Mouse (Mus musculus): Measurements from ENCODE around the gene Sgms2.

Gene Sgms2

DNA sequence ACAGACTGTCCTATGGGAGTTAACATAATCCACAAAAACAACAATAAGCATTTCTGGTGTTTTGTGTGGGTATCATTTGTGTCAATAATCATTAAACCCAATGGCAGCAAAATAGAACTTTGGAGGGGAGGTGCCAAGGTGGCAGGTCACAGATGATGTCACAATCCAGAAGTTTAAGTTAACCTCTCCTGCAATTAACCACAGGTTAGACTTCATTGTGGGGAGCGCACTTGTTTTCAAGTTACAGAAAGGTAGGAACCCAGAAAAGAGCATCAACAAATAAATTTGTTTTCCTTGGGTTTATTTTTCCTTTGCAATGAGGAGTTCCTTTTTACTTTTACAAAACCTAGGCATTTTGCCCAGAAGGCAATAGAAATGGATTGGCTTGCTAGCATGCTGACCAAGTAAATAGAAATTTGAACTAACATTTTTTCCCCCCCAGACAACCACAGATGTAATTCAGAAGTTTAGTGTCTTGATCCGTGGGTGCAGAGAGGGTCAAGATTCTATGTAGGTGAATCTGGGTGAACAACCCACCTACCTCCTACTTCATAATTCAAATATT is at the start of gene Sgms2:
Sgms2 (minus strand) TSS at position 51 of the 565 bp plus-strand sequence.
- CTCF ChIA-PET = no interaction called here

DNA sequence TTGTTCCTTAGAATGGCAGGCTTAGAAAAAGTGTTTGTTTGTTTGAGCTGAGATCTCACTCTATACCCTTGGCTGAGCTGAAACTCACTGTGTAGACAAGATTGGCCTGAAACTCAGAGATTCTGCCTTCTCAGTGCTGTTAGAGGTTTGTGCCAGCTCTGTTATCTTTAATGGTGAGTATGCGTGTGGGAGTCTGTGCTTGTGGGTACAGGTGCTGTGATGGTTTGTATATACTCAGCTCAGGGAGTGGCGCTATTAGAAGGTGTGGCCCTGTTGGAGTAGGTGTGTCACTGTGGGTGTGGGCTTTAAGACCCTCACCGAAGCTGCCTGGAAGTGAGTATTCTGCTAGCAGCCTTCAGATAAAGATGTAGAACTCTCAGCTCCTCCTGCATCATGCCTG is 34.0 kb upstream of the Sgms2 start:
- CTCF ChIA-PET = no interaction called here

GRCm38 (mm10) chr3:131524779-131525178 is 33.6 kb upstream of the Sgms2 start:
- CTCF ChIA-PET = no interaction called here

DNA sequence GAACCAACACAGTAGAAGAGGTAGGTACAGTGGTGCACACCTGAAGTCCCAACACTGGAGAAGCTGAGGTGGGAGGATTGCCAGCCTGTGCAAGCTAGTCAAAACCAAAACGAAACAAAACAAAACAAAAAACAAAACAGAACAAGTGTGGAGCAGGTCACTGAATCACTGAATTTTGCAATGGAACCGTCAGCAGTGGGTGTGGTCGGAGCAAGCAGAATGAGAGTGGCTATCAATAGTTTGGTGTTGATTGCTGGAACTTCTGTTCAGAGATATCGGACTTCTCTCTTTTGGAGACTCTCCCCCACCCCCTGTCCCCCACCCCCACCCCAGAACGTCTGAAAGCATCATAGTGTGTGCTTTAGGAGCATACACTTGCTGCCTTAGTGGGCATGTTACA is 33.0 kb upstream of the Sgms2 start:
- CTCF ChIA-PET = no interaction called here

DNA sequence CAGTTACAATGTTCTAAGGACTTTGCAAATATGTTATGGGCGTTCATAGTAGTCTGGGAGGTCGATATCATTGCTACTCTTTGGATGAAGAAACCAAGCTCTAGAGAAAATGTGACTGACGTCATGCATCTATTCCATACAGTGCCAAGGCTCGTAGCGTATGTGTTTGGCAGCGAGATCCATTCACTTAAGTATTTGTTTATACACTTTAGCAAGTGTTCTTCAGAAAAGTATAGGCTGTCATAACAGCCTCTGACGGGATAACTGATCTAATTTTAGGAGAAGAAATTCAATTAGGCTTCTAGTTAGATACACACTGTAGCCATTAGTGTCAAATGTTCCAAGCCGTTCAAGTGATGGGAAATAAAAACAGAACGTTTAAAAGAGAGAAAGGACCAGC is 32.5 kb upstream of the Sgms2 start:
- CTCF ChIA-PET = interaction anchor here (0.6 kb wide), 1 partner anchor 174 kb away, joined by 3 read pairs; no protein-coding TSS in a partner anchor

DNA sequence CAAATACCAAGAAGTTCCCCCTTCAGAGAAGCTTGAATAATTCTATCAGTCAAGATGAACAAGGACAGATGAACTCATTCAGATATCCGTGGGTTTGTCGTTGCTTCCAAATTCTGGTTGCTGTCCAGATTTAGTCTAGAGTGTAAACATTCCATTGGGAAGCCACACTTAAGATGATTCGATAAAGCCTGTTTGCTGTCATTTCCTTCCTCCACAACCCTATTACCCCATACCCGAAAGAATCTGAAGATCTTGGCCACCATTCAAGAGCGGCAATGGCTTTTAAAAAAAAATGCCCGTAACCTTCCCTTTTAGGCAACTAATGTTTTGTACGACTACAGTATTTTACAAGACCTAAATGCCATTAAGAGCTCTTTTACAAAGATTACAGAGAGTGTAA is 31.0 kb upstream of the Sgms2 start:
- CTCF ChIA-PET = no interaction called here

DNA sequence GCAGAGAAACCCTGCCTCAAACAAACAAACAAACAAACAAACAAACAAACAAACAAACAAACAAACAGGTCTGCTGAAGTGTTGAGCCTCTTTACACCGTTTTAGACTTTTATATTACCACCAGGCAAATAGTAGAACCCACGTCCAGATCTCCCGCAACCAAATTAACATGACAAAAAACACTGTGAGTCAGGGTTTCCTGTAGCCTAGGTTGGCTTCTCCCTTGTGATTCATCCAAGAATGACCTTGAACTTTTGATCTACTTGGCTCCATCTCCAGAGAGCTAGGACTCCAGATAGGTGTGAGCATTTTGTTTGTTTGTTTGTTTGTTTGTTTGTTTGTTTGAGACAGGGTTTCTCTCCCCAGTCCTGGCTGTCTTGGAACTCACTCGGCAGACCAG is 30.0 kb upstream of the Sgms2 start:
- CTCF ChIA-PET = no interaction called here

DNA sequence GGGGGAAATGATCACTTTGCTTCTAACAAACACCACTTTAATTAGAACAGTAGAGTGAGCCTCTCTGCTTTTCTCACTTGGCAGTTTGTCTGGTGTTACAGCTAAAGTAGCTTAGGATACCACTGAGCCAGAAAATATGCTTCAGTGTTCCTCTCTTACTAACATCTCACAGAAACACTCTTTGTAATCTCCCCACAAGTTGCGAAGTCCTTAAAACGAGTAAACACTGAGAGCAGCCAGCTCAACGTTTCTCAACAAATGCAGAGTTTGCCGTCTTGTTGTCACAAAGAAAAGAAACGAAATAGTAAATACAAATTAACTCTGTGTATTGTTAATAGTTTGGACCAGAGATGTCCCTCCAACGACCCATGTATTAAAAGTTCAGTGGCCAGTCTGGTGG is 26.5 kb upstream of the Sgms2 start:
- CTCF ChIA-PET = no interaction called here

DNA sequence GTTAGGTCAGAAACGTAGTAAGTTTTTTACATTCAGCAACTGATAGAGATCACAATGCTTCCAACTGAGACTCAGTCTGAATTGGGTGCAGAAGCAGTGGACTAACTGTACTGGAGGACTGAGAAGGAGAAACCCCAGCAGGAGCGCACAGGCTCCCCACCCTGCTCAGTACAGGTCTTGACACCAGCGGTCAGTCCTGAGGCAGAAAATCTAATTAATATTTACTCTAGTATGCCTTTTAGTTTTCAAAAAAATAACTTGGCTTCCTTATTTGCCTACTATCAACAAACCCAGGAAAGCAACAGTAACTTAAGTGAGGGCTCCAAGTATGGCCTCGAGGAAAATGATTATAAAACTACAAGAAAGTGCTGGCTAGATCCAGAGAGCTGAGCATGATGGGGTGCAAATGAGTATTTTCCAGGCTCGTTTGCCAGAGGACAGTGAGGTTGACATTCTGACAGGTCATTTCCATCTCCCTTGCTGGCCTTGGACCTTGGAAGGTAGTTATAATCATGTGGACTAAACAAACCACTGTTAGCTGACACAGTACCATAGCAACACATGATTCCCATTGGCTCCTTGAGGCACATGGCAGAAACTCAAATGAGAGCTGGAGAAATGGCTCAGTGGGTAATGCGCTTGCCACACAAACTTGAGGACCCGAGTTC is 25.3 kb upstream of the Sgms2 start:
- CTCF ChIA-PET = no interaction called here

- CTCF ChIA-PET = no interaction called here
These were observed 20.4 kb upstream of the Sgms2 start for GRCm38 (mm10) chr3:131511616-131512015.

DNA sequence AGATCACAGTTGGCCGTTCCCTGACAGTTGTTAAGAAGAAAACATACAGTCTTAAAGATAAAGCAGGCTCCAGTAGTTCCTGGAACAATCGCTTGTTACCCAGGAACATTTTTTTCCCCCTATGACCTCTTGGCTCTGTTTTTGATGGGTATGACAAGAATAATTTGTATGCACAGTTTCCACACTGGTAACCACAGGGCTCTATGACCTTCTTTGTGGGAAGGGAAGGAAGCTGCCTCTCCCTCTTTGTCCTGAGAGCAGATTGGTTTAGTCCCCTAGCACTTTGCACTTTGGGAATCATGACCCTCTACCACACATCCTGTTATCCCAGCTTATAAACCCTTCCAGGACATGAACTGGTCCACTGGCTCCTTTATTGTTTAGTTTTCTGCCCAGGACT is 16.8 kb upstream of the Sgms2 start:
- CTCF ChIA-PET = no interaction called here

- CTCF ChIA-PET = no interaction called here
These were observed 13.5 kb upstream of the Sgms2 start for GRCm38 (mm10) chr3:131504595-131505223.

DNA sequence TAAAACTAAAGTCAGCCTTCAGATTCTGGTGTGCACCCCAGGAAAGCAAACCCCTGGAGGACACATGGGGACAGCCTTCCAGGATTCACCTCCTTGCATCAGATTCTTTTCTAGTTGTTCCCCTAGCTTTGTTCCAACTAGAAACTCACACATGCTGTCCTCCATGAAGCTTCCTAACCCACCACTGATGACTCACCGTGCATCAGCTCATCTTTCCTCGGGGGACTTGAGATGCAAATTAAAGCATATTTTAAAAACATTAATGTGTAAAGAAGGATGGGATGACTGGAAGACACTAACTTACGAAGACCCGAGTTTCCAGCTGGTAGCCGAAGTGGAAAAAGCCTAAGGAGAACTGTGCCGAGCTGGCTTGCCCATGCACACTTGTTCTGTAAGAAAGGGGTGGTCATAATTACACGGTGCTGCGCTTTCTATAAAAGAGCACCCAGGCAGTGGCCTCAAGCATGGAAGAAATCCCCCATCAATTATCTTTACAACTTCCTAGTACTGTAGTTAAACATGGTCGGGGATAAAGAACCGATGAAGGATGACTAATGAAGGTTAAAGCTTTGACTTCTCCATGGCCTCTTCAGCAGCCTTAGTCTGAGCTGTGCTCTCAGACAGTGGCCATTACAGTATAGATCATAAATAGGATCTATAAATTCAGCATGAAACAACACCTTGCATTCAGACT is 10.6 kb upstream of the Sgms2 start:
- CTCF ChIA-PET = no interaction called here

DNA sequence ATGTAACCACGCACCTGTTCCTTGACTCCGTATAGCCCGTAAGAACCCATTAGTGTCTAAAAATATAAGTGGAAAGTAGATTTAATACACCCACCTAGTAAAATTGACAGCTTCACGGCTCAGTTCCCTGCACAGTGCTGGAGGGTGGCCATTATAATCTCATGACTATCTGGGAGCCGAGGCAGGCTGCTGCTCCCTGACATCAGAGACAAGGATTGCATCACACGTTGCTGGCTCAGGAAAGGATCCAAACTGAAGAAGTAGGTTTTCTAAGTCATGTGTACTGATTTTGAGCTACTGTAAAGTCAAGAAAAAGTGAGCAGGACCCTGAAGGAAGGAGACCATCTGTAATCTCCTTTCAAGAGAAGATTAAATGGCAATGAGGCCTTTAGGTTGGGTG is 8.4 kb upstream of the Sgms2 start:
- CTCF ChIA-PET = no interaction called here

- CTCF ChIA-PET = no interaction called here
These were observed 5.4 kb upstream of the Sgms2 start for GRCm38 (mm10) chr3:131496506-131497122.

DNA sequence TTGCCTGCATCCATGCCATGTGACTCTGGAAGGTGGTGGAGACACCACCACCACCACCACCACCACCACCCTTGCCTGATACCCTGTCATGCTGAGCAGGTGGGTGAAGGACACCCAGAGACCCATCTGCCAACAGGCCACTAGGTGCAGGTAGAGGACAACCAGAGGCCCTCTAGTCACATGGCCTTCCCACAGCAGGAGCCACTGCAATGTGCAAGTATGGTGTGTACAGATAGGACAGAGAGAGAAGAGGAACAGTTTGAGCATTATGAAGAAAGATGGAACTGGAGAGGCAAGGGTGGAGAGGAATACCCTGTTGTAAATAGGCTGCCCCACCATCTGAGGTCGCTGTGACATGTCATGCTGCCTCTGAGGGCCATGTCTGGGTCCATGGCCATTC is 3.9 kb upstream of the Sgms2 start:
- CTCF ChIA-PET = no interaction called here

- CTCF ChIA-PET = no interaction called here
These were observed 2.0 kb upstream of the Sgms2 start for GRCm38 (mm10) chr3:131493194-131493593.

GRCm38 (mm10) chr3:131491980-131492379 is 769 bp upstream of the Sgms2 start:
- CTCF ChIA-PET = no interaction called here

- CTCF ChIA-PET = no interaction called here
These were observed 885 bp downstream of the Sgms2 start for GRCm38 (mm10) chr3:131490143-131490908.

GRCm38 (mm10) chr3:131489657-131490142 is 1.5 kb downstream of the Sgms2 start:
- CTCF ChIA-PET = no interaction called here

DNA sequence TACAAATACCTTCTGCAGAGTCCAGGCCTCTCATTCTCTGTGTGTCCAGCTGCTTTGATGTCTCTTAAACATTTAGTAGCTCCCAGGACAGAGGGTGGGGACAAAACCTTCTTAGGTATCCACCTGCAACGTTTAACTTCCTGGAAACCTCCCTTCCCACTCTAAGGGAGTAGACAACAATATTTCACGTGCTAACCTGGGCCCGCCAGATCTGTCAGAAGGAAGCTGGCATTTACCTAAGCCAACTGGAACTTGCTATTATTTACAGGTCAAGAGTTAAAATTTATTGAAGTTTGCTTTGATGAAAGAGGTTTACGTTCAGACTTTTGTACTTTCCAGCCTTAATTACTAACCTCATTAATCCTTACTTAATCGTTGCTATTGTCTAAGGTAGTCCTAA is 2.2 kb downstream of the Sgms2 start:
- CTCF ChIA-PET = no interaction called here

DNA sequence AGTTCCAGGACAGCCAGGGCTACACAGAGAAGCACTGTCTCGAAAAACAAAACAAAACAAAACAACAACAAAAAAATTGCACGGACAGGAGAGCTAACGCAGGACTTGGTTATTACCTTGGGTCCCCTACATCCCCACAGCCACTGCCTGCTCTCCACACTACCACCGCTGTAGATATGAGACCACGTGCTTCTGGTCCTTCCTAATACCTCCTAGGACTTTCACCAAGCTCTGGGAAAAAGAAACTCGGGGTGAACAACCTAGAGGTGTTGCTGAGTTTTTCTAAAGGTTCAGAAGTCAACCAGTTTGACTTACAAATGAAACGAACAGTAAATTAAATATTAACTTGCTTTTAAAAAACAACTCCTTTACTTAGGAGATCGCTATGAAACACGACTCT is 2.8 kb downstream of the Sgms2 start:
- CTCF ChIA-PET = no interaction called here

All from spleen, embryonic (tissue).